Mouse (Mus musculus) liver, adult 2 months (tissue): ENCODE results near the gene Mettl6.

Source experiments
- CTCF ChIP-seq: fragments of 200-500 bp; IDR thresholded peaks from 2 replicates; pipeline ENCODE4 v1.5.1; 2011; ENCODE audit warnings: low read depth, low read length, control low read depth
- POLR2A ChIP-seq: fragments of 200-500 bp; IDR thresholded peaks from 2 replicates; pipeline ENCODE4 v1.6.1; 2011; ENCODE audit warnings: low read length, control low read depth; ENCODE audit not compliant: insufficient read depth; ENCODE audit errors: extremely low read depth

DNA sequence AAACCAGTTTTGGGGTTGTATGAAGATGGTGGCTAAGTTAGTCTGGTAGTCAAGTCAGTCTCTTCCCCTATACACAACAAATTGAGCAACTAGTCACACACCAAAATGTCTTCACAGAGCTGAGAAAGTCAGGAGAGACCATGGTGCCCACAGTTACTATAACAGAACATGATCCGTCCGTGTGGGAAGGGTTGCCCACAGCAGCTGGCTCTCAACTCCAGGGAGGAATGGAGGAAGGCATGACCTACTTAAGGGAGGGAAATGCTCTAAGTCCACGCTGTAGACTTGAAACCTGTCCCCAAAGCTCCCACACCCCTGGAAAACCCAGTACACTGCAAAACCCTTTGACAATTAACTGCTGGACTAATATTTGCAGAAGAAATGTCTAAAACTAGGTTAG, 15.5 kb upstream of the Mettl6 start:
- no peak for TF ChIP-seq CTCF
- no peak for TF ChIP-seq POLR2A
